Mouse (Mus musculus): ENCODE results near the gene Myl7. TPM values are rescaled to one million over a fixed set of nuclear protein-coding genes. Genes with fewer than 3 reads are reported as not detected.

Myl7 gene
- polyA plus RNA-seq, 2 experiments = 0.36 to 0.92 TPM

GRCm38 (mm10) chr11:5850452-5850851 lies 48.1 kb downstream of the Myl7 start:
- Histone ChIP-seq H3K27me3 (ENCODE audit: control insufficient read depth, insufficient read depth, low read length) (no peaks in the 10 kb centered on the region), H3K9me3 (ENCODE audit: control insufficient read depth, low read length) (no peaks in the 10 kb centered on the region), H3K4me3 (replicated peaks; ENCODE audit: low read length) (no peak overlapping the region), H3K27ac (replicated peaks; ENCODE audit: low read depth, low read length) (no peak overlapping the region), H3K36me3 (ENCODE audit: control insufficient read depth, insufficient read depth, low read length) (no peaks in the 10 kb centered on the region), H3K4me2 (replicated peaks; ENCODE audit: low read depth, low read length, severe bottlenecking) (no peak overlapping the region), H3K4me1 (ENCODE audit: control insufficient read depth, insufficient read depth, low read length) (peaks cover 16% of the 10 kb centered on the region), H3K9ac (ENCODE audit: low read depth, low read length, severe bottlenecking) (no peak overlapping the region)
- DNase-seq (ENCODE audit: low spot score) (no peak), ATAC-seq (ENCODE audit: low FRiP score, low read depth) (no peak)
- TF ChIP-seq POLR2A (IDR thresholded peaks at IDR 0.05; ENCODE audit: borderline replicate concordance, extremely low read depth, insufficient read depth, insufficient read length) = no peak
- WGBS = 57% methylated on average over 5 of the region's 5 CpGs

GRCm38 (mm10) chr11:5849316-5849715 lies 49.3 kb downstream of the Myl7 start:
- H3K36me3 ChIP-seq (ENCODE audit: control insufficient read depth, insufficient read depth, low read length) = no peaks in the 10 kb centered on the region
- no peak for ATAC-seq (ENCODE audit: low FRiP score, low read depth)
- no peak overlapping the region for H3K4me2 ChIP-seq (replicated peaks; ENCODE audit: low read depth, low read length, severe bottlenecking)
- DNase-seq (ENCODE audit: low spot score) = no peak
- H3K4me1 ChIP-seq (ENCODE audit: control insufficient read depth, insufficient read depth, low read length) = peaks cover 15% of the 10 kb centered on the region
- H3K9ac ChIP-seq (ENCODE audit: low read depth, low read length, severe bottlenecking) = no peak overlapping the region
- no peak overlapping the region for H3K27ac ChIP-seq (replicated peaks; ENCODE audit: low read depth, low read length)
- no peaks in the 10 kb centered on the region for H3K9me3 ChIP-seq (ENCODE audit: control insufficient read depth, low read length)
- no peaks in the 10 kb centered on the region for H3K27me3 ChIP-seq (ENCODE audit: control insufficient read depth, insufficient read depth, low read length)
- 56% methylated on average over 2 of the region's 2 CpGs for whole genome bisulfite sequencing
- no peak overlapping the region for H3K4me3 ChIP-seq (replicated peaks; ENCODE audit: low read length)
- TF ChIP-seq POLR2A (IDR thresholded peaks at IDR 0.05; ENCODE audit: borderline replicate concordance, extremely low read depth, insufficient read depth, insufficient read length) = no peak

GRCm38 (mm10) chr11:5848741-5849140 lies 49.8 kb downstream of the Myl7 start:
- H3K27ac ChIP-seq (replicated peaks; ENCODE audit: low read depth, low read length) = no peak overlapping the region
- no peaks in the 10 kb centered on the region for H3K9me3 ChIP-seq (ENCODE audit: control insufficient read depth, low read length)
- H3K4me3 ChIP-seq (replicated peaks; ENCODE audit: low read length) = no peak overlapping the region
- no peaks in the 10 kb centered on the region for H3K27me3 ChIP-seq (ENCODE audit: control insufficient read depth, insufficient read depth, low read length)
- H3K4me1 ChIP-seq (ENCODE audit: control insufficient read depth, insufficient read depth, low read length) = peaks cover 15% of the 10 kb centered on the region
- no peaks in the 10 kb centered on the region for H3K36me3 ChIP-seq (ENCODE audit: control insufficient read depth, insufficient read depth, low read length)
- DNase-seq (ENCODE audit: low spot score) = peak; percentile 49
- 26% methylated on average over 6 of the region's 6 CpGs for WGBS
- H3K9ac ChIP-seq (ENCODE audit: low read depth, low read length, severe bottlenecking) = no peak overlapping the region
- TF ChIP-seq POLR2A (IDR thresholded peaks at IDR 0.05; ENCODE audit: borderline replicate concordance, extremely low read depth, insufficient read depth, insufficient read length) = no peak
- no peak overlapping the region for H3K4me2 ChIP-seq (replicated peaks; ENCODE audit: low read depth, low read length, severe bottlenecking)
- ATAC-seq (ENCODE audit: low FRiP score, low read depth) = no peak

- Histone ChIP-seq H3K27me3 (ENCODE audit: control insufficient read depth, insufficient read depth, low read length) (no peaks in the 10 kb centered on the region), H3K36me3 (ENCODE audit: control insufficient read depth, insufficient read depth, low read length) (no peaks in the 10 kb centered on the region), H3K9me3 (ENCODE audit: control insufficient read depth, low read length) (no peaks in the 10 kb centered on the region), H3K27ac (replicated peaks; ENCODE audit: low read depth, low read length) (no peak overlapping the region), H3K4me2 (replicated peaks; ENCODE audit: low read depth, low read length, severe bottlenecking) (no peak overlapping the region), H3K4me1 (ENCODE audit: control insufficient read depth, insufficient read depth, low read length) (peaks cover 12% of the 10 kb centered on the region), H3K4me3 (replicated peaks; ENCODE audit: low read length) (no peak overlapping the region), H3K9ac (ENCODE audit: low read depth, low read length, severe bottlenecking) (no peak overlapping the region)
- WGBS = 65% methylated on average over 7 of the region's 7 CpGs
- ATAC-seq (ENCODE audit: low FRiP score, low read depth) (no peak), DNase-seq (ENCODE audit: low spot score) (no peak)
- TF ChIP-seq POLR2A (IDR thresholded peaks at IDR 0.05; ENCODE audit: borderline replicate concordance, extremely low read depth, insufficient read depth, insufficient read length) = no peak
Measured at GRCm38 (mm10) chr11:5846639-5847345, 51.8 kb downstream of the Myl7 start.

Other genes with a start within 250 kb of the Myl7 start
- gene Mrps24, start 183.1 kb downstream of the Myl7 start, polyA plus RNA-seq (2012; rRNA removed) = 124 and 135 TPM in 2 replicates
- gene Mrps24, start 183.1 kb downstream of the Myl7 start, polyA plus RNA-seq (2014; fragmentation: Nextera tagmentation; extraction: Ambion mirVana) = 197 and 219 TPM in 2 replicates
- gene Urgcp, start 136.4 kb downstream of the Myl7 start, polyA plus RNA-seq (2012; rRNA removed) = 17.1 and 21.5 TPM in 2 replicates
- gene Urgcp, start 136.4 kb downstream of the Myl7 start, polyA plus RNA-seq (2014; fragmentation: Nextera tagmentation; extraction: Ambion mirVana) = 21.7 and 23.4 TPM in 2 replicates
- 85.4 and 89.9 TPM in 2 replicates for gene Dbnl, start 110.3 kb downstream of the Myl7 start, polyA plus RNA-seq (2012; rRNA removed)
- gene Dbnl, start 110.3 kb downstream of the Myl7 start, polyA plus RNA-seq (2014; fragmentation: Nextera tagmentation; extraction: Ambion mirVana) = 107 and 119 TPM in 2 replicates
- gene Pgam2, start 95.0 kb downstream of the Myl7 start, polyA plus RNA-seq (2012; rRNA removed) = 46.8 and 55.3 TPM in 2 replicates
- 64.4 and 88.3 TPM in 2 replicates for gene Pgam2, start 95.0 kb downstream of the Myl7 start, polyA plus RNA-seq (2014; fragmentation: Nextera tagmentation; extraction: Ambion mirVana)
- gene Polm, start 60.8 kb downstream of the Myl7 start, polyA plus RNA-seq (2012; rRNA removed) = 29.5 and 40.8 TPM in 2 replicates
- 10.6 and 11.1 TPM in 2 replicates for gene Polm, start 60.8 kb downstream of the Myl7 start, polyA plus RNA-seq (2014; fragmentation: Nextera tagmentation; extraction: Ambion mirVana)
- 60.6 and 70.9 TPM in 2 replicates for gene Aebp1, start 36.8 kb downstream of the Myl7 start, polyA plus RNA-seq (2012; rRNA removed)
- 51.7 and 53.7 TPM in 2 replicates for gene Aebp1, start 36.8 kb downstream of the Myl7 start, polyA plus RNA-seq (2014; fragmentation: Nextera tagmentation; extraction: Ambion mirVana)
- 158 and 206 TPM in 2 replicates for gene Pold2, start 20.5 kb downstream of the Myl7 start, polyA plus RNA-seq (2012; rRNA removed)
- 95.7 and 95.8 TPM in 2 replicates for gene Pold2, start 20.5 kb downstream of the Myl7 start, polyA plus RNA-seq (2014; fragmentation: Nextera tagmentation; extraction: Ambion mirVana)
- gene Gck, start 51.3 kb upstream of the Myl7 start, polyA plus RNA-seq (2012; rRNA removed) = 0.83 and 1.7 TPM in 2 replicates
- 0.74 and 2.6 TPM in 2 replicates for gene Gck, start 51.3 kb upstream of the Myl7 start, polyA plus RNA-seq (2014; fragmentation: Nextera tagmentation; extraction: Ambion mirVana)
- 79.0 and 81.0 TPM in 2 replicates for gene Ykt6, start 56.9 kb upstream of the Myl7 start, polyA plus RNA-seq (2012; rRNA removed)
- gene Ykt6, start 56.9 kb upstream of the Myl7 start, polyA plus RNA-seq (2014; fragmentation: Nextera tagmentation; extraction: Ambion mirVana) = 33.2 and 34.8 TPM in 2 replicates
- gene Camk2b, start 167.6 kb upstream of the Myl7 start, polyA plus RNA-seq (2012; rRNA removed) = 3.1 and 3.5 TPM in 2 replicates
- 1.5 TPM in 2 replicates for gene Camk2b, start 167.6 kb upstream of the Myl7 start, polyA plus RNA-seq (2014; fragmentation: Nextera tagmentation; extraction: Ambion mirVana)

Data from limb, embryonic 14.5 days (tissue).